Mouse (Mus musculus) kidney, adult 2 months (tissue): ENCODE measurements at regions not wholly inside any gene's neighbourhood (a gene's known extent, or its start where the extent isn't known, plus 50 kb on each side); places are given as distances from the start of the nearest gene placed in this dataset.

Experiments
- DNase-seq: peaks from one replicate; pipeline ENCODE4 v3.0.0; 2021
- H3K27ac ChIP-seq: fragments of 200-500 bp; 2 replicates; pipeline ENCODE4 v1.5.1; 2012; ENCODE audit warnings: low read depth, low read length, control low read depth, inconsistent platforms; ENCODE audit not compliant: insufficient read depth
- H3K27me3 ChIP-seq: fragments of 200-500 bp; replicated peaks from 2 replicates; pipeline ENCODE4 v1.6.1; 2012; ENCODE audit warnings: mild to moderate bottlenecking, moderate library complexity, low read length, inconsistent platforms; ENCODE audit not compliant: control insufficient read depth, insufficient read depth
- H3K36me3 ChIP-seq: fragments of 200-500 bp; 2 replicates; pipeline ENCODE4 v1.6.1; 2012; ENCODE audit warnings: mild to moderate bottlenecking, moderate library complexity, low read length, inconsistent platforms; ENCODE audit not compliant: control insufficient read depth, insufficient read depth
- H3K4me1 ChIP-seq: fragments of 200-500 bp; 2 replicates; pipeline ENCODE4 v1.6.1; 2011; ENCODE audit warnings: low read length; ENCODE audit not compliant: control insufficient read depth, insufficient read depth
- H3K4me3 ChIP-seq: fragments of 200-500 bp; 2 replicates; pipeline ENCODE4 v1.5.1; 2011; ENCODE audit warnings: mild to moderate bottlenecking, low read depth, low read length, control low read depth; ENCODE audit not compliant: insufficient read depth
- CTCF ChIP-seq: fragments of 200-500 bp; conservative IDR thresholded peaks from 2 replicates; pipeline ENCODE4 v1.5.1; 2011; ENCODE audit warnings: low read depth, mild to moderate bottlenecking, control low read depth, low read length, moderate library complexity, mixed read lengths; ENCODE audit not compliant: insufficient read depth, insufficient read length
- POLR2A ChIP-seq: fragments of 200-500 bp; IDR thresholded peaks from one replicate; pipeline ENCODE4 v1.6.1; 2011; ENCODE audit warnings: low read depth, low read length, control low read depth
- WGBS: fragments of 180-500 bp; shearing (Covaris S2); methylation state at CpG from one replicate; pipeline ENCODE4 v1.1.7; 2018; 5-methylcytosine and 5-hydroxymethylcytosine counted together

DNA sequence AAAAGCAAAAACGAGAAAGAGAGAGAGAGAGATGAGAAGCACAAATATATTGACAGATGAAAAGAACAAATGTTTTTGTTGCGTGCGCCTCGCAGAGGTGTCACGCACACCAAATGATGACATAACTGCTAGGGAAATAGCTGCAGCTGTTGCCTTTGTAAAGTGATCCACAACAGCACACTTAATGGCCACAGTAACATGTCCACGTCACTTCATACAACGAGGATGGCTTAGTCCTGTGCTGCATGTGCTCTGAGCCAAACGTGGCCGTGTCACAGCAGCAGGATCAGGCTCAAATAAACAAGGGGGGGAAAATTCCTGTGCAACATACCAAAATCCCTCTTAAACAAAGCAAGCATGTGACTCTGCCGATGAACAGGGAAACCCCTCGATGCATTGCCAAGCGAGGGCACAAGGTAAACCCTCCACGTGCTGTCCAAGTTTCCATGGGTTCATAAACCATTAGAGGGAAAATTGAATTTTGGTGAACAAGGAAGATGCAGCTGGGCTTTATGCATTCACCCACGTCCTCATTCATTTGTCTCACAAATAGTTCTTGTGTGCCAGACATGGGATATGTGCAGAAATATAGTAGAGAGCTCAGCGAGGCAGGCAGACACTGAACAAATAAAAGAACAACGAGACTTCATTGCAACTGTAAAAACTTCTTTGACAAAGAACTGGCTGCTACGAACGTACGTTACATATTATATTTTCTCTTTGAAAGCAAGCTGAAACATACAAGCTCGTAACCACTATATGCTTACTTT is 223.0 kb upstream of the Pard3b start:
- H3K27me3 ChIP-seq, result no peaks in the 10 kb centered on the region
- no peaks in the 10 kb centered on the region for H3K36me3 ChIP-seq
- 59% methylated on average over 20 of the region's 20 CpGs for WGBS
- no peak for TF ChIP-seq POLR2A
- TF ChIP-seq CTCF, result no peak
- DNase-seq, result no peak
- no peaks in the 10 kb centered on the region for H3K4me1 ChIP-seq
- H3K27ac ChIP-seq, result no peak overlapping the region
- no peak overlapping the region for H3K4me3 ChIP-seq

DNA sequence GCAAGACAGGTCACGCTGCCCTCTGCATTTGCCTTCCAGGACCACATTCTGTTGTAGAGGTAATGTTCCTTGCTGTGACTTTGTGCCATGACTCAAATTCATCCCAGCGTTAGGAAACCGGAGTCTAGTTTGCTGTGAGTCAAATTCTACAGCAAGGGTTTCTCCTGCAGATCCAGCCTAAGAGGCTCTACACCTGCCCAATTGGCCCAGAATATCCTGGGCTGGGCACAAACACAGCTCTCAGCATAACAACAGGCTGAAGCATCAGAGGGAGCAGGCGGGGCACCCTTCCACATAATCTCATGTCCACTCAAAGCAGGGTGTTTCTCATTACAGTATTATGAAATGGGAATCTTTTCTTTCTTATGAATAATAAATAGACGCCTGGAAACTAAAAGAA is 220.2 kb upstream of the Pard3b start:
- no peak for DNase-seq

GRCm38 (mm10) chr1:61419839-61420238 is 218.8 kb upstream of the Pard3b start:
- H3K36me3 ChIP-seq, result no peaks in the 10 kb centered on the region
- no peaks in the 10 kb centered on the region for H3K4me1 ChIP-seq
- H3K27ac ChIP-seq, result no peak overlapping the region
- no peak for TF ChIP-seq POLR2A
- TF ChIP-seq CTCF, result no peak
- no peaks in the 10 kb centered on the region for H3K27me3 ChIP-seq
- 56% methylated on average over 6 of the region's 6 CpGs for WGBS
- DNase-seq, result no peak
- no peak overlapping the region for H3K4me3 ChIP-seq

More for the DNA sequence above, 220.2 kb upstream of the Pard3b start:
- 75% methylated on average over 5 of the region's 5 CpGs for WGBS
- H3K4me1 ChIP-seq, result no peaks in the 10 kb centered on the region
- H3K36me3 ChIP-seq, result no peaks in the 10 kb centered on the region
- no peak overlapping the region for H3K4me3 ChIP-seq
- no peaks in the 10 kb centered on the region for H3K27me3 ChIP-seq
- no peak overlapping the region for H3K27ac ChIP-seq
- TF ChIP-seq CTCF (no peak), POLR2A (no peak)

- H3K4me3 ChIP-seq, result no peak overlapping the region
- H3K27me3 ChIP-seq, result no peaks in the 10 kb centered on the region
- H3K4me1 ChIP-seq, result no peaks in the 10 kb centered on the region
- DNase-seq, result no peak
- TF ChIP-seq POLR2A (no peak), CTCF (no peak)
- H3K27ac ChIP-seq, result no peak overlapping the region
- H3K36me3 ChIP-seq, result no peaks in the 10 kb centered on the region
Observed at GRCm38 (mm10) chr1:61423253-61423652, 215.4 kb upstream of the Pard3b start.

GRCm38 (mm10) chr1:61428706-61429501 is 209.7 kb upstream of the Pard3b start:
- TF ChIP-seq POLR2A (no peak), CTCF (no peak)
- Histone ChIP-seq H3K4me3 (no peak overlapping the region), H3K36me3 (no peaks in the 10 kb centered on the region), H3K27me3 (no peaks in the 10 kb centered on the region), H3K4me1 (no peaks in the 10 kb centered on the region), H3K27ac (no peak overlapping the region)
- no peak for DNase-seq
- 89% methylated on average over 4 of the region's 4 CpGs for WGBS

GRCm38 (mm10) chr1:61437603-61438002 is 201.0 kb upstream of the Pard3b start:
- H3K27me3 ChIP-seq, result no peaks in the 10 kb centered on the region
- 61% methylated on average over 3 of the region's 3 CpGs for WGBS
- no peak for DNase-seq
- H3K4me1 ChIP-seq, result no peaks in the 10 kb centered on the region
- no peak overlapping the region for H3K4me3 ChIP-seq
- no peaks in the 10 kb centered on the region for H3K36me3 ChIP-seq
- H3K27ac ChIP-seq, result no peak overlapping the region
- TF ChIP-seq POLR2A (no peak), CTCF (no peak)

DNA sequence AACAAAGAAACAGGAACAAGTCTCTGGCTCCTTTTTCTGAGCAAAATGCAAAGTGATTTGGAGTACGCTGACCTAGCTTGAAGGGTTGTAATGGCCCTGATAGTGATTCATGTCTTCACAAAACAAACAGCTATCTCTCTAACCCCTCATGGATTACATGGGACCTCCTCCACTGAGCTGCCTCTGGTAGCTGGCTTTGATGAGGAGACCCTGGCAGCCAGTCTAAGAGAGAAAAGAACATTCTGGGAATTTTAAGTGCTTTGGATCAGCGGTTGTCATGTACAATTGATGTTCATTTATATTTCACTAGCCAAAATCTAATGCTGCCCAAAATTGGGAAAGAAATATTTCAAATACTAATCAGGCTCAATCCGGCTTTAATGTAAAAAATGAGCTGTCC is 177.2 kb upstream of the Pard3b start:
- Histone ChIP-seq H3K4me1 (no peaks in the 10 kb centered on the region), H3K36me3 (no peaks in the 10 kb centered on the region), H3K4me3 (no peak overlapping the region), H3K27ac (no peak overlapping the region), H3K27me3 (no peaks in the 10 kb centered on the region)
- peak; percentile 4 for DNase-seq
- TF ChIP-seq POLR2A (no peak), CTCF (no peak)
- 61% methylated on average over 3 of the region's 3 CpGs for WGBS
